Mouse (Mus musculus) CH12.LX (cell line): ENCODE results near the gene Net1. TPM values are rescaled to one million over a fixed set of nuclear protein-coding genes. Genes with fewer than 3 reads are reported as not detected.

ENCODE experiments used
- DNase-seq: peaks from one replicate; pipeline ENCODE4 v3.0.0-alpha.2; 2013; ENCODE audit errors: extremely low read depth
- H3K27ac ChIP-seq: 2 replicates; pipeline ENCODE4 v1.5.1; 2012; ENCODE audit warnings: low read depth, mild to moderate bottlenecking, control low read depth, moderate library complexity; ENCODE audit not compliant: insufficient read depth
- H3K27me3 ChIP-seq: replicated peaks from 2 replicates; pipeline ENCODE3; 2012; ENCODE audit warnings: inconsistent platforms
- H3K36me3 ChIP-seq, 2 experiments: replicated peaks in 1 of 2; 2 replicates each; pipeline versions ENCODE3 to v1.6.1; 2012; ENCODE audit warnings: inconsistent platforms in 1 of 2, low read length in 1 of 2, mild to moderate bottlenecking in 1 of 2, mixed read lengths in 1 of 2, moderate library complexity in 1 of 2; ENCODE audit not compliant: control insufficient read depth in 1 of 2, insufficient read depth in 1 of 2
- H3K4me1 ChIP-seq, 2 experiments: 2 replicates each; pipeline ENCODE4 v1.6.1; 2012; ENCODE audit warnings: inconsistent platforms in 1 of 2, moderate library complexity in 1 of 2; ENCODE audit not compliant: insufficient read depth in 2 of 2, control insufficient read depth in 1 of 2
- H3K4me2 ChIP-seq: 2 replicates; pipeline ENCODE4 v1.6.1; 2012; ENCODE audit warnings: low read depth, mild to moderate bottlenecking, control low read depth; ENCODE audit not compliant: poor library complexity, insufficient read depth, severe bottlenecking
- H3K4me3 ChIP-seq, 3 experiments: fragments of 150-350 bp in 1 of 3; sonication (generic) in 1 of 3; replicated peaks in 1 of 3; 2 replicates each; pipeline versions ENCODE3 to v1.5.1; 2011 to 2012; ENCODE audit warnings: low read depth in 2 of 3, low read length in 2 of 3, mild to moderate bottlenecking in 2 of 3, moderate library complexity in 2 of 3, control low read depth in 1 of 3, improper control_type of control experiment in 1 of 3, inconsistent platforms in 1 of 3, mixed read lengths in 1 of 3; ENCODE audit not compliant: poor library complexity in 1 of 3
- H3K79me2 ChIP-seq: replicated peaks from 2 replicates; pipeline ENCODE4 v1.6.1; 2012; ENCODE audit warnings: mild to moderate bottlenecking, moderate library complexity; ENCODE audit not compliant: control insufficient read depth, poor library complexity, insufficient read depth, severe bottlenecking; ENCODE audit errors: extremely low read depth
- H3K9ac ChIP-seq: 2 replicates; pipeline ENCODE4 v1.6.1; 2012; ENCODE audit warnings: low read depth, mild to moderate bottlenecking, control low read depth, moderate library complexity; ENCODE audit not compliant: insufficient read depth
- H3K9me3 ChIP-seq: replicated peaks from 2 replicates; pipeline ENCODE3; 2012; ENCODE audit warnings: low read length, inconsistent platforms, mixed read lengths
- BHLHE40 ChIP-seq: IDR thresholded peaks from 2 replicates; pipeline ENCODE4 v1.6.1; 2011; ENCODE audit warnings: mild to moderate bottlenecking, low read depth, low read length, improper control_type of control experiment
- CHD1 ChIP-seq: IDR thresholded peaks from 2 replicates; pipeline ENCODE4 v1.6.1; 2012; ENCODE audit warnings: low read depth, low read length, improper control_type of control experiment, inconsistent platforms
- CHD2 ChIP-seq: IDR thresholded peaks from 2 replicates; pipeline ENCODE4 v1.6.1; 2011; ENCODE audit warnings: low read length, improper control_type of control experiment
- ELF1 ChIP-seq: IDR thresholded peaks from 2 replicates; pipeline ENCODE4 v1.6.1; 2014; ENCODE audit warnings: low read depth, mild to moderate bottlenecking, inconsistent platforms, low read length, improper control_type of control experiment
- EP300 ChIP-seq: IDR thresholded peaks from 2 replicates; pipeline ENCODE4 v1.6.1; 2011; ENCODE audit warnings: low read length, improper control_type of control experiment
- IRF4 ChIP-seq: IDR thresholded peaks from 2 replicates; pipeline ENCODE4 v1.6.1; 2014; ENCODE audit warnings: low read depth, mild to moderate bottlenecking, inconsistent platforms, low read length, improper control_type of control experiment
- MAX ChIP-seq: IDR thresholded peaks from 2 replicates; pipeline ENCODE4 v1.6.1; 2011; ENCODE audit warnings: low read length, improper control_type of control experiment
- MAZ ChIP-seq: IDR thresholded peaks from 2 replicates; pipeline ENCODE4 v1.6.1; 2012; ENCODE audit warnings: low read depth, mild to moderate bottlenecking, inconsistent platforms, low read length, improper control_type of control experiment, moderate library complexity
- MYC ChIP-seq: IDR thresholded peaks from 2 replicates; pipeline ENCODE4 v1.6.1; 2011; ENCODE audit warnings: low read depth, mild to moderate bottlenecking, improper control_type of control experiment, low read length
- RCOR1 ChIP-seq: conservative IDR thresholded peaks from 2 replicates; pipeline ENCODE4 v1.6.1; 2012; ENCODE audit warnings: low read depth, mild to moderate bottlenecking, inconsistent platforms, low read length, improper control_type of control experiment
- TCF12 ChIP-seq: IDR thresholded peaks from 2 replicates; pipeline ENCODE4 v1.6.1; 2014; ENCODE audit warnings: low read depth, mild to moderate bottlenecking, inconsistent platforms, low read length, improper control_type of control experiment
- USF2 ChIP-seq: conservative IDR thresholded peaks from 2 replicates; pipeline ENCODE4 v1.6.1; 2011; ENCODE audit warnings: low read depth, low read length, improper control_type of control experiment
- ZNF384 ChIP-seq: IDR thresholded peaks from 2 replicates; pipeline ENCODE4 v1.6.1; 2012; ENCODE audit warnings: low read depth, low read length, improper control_type of control experiment, inconsistent platforms
- dilution Hi-C: fragments of 300-500 bp; cut with MboI; formaldehyde crosslinking; loops from 2 replicates; pipeline ENCODE4 v1.14.3; 2020; ENCODE audit warnings: low sequenced_read_pairs; ENCODE audit not compliant: extremely low pct_unique_long_range_greater_than_20kb, extremely low pct_ligation_motif_present
- in situ Hi-C: fragments of 300-500 bp; cut with MboI; formaldehyde crosslinking; loops from 3 replicates; pipeline ENCODE4 v1.14.3; 2019; ENCODE audit warnings: low sequenced_read_pairs, low pct_ligation_motif_present, low pct_unique_long_range_greater_than_20kb, mixed read lengths
- polyA plus RNA-seq: library from polyadenylated mRNA; unstranded; fragments of >175 nt; gene quantifications from 2 replicates; pipeline ENCODE4 v1.2.1, GENCODE M21; 2012; ENCODE audit warnings: low read depth; ENCODE audit not compliant: insufficient read length
- total RNA-seq, 2 experiments: library from RNA; depleted of rRNA; stranded (reverse); fragments of 300-350 nt in 1 of 2; fragments of >200 nt in 1 of 2; gene quantifications; 2 replicates each; pipeline ENCODE4 v1.2.3; 2012 to 2014

Gene Net1
- total and polyA plus RNA-seq, 3 experiments = 15.7 to 46.4 (median 22.7) TPM

DNA sequence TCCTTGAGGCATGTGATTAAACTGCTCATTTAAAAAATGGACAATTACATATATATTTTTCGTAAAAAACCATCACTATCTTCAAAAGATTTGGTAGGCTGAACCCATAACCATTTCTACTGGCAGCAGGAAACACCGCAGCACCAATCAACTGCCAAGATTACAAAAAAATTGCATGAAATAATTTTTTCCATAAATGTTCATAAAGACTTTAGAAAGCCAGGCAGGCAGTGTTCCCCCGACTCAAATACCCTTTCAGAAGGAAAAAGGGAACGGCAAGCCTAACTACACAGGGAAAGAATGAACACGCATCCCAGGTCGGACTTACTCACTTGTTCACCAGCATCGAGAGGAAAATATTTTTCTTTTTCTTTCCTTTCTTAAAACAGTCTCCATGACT, 25.4 kb downstream of the Net1 start:
- Histone ChIP-seq H3K4me3 (peak overlapping the region; percentile 53 to 91 (median 60)), H3K9ac (peak overlapping the region; percentile 55)
- TF ChIP-seq MAX = 0 out of 2 replicates have a peak, but pooled peaks have one; percentile 16
- TF ChIP-seq MAZ = no peak
- TF ChIP-seq ZNF384 = 0 out of 2 replicates have a peak, but pooled peaks have one; percentile 27
- TF ChIP-seq EP300 = peak; percentile 33
- TF ChIP-seq CHD2 = 0 out of 2 replicates have a peak, but pooled peaks have one; percentile 17
- TF ChIP-seq, all 38 proteins: peak for 4
- peaks cover 7 to 29% of the 10 kb centered on the region in 2 experiments for H3K4me1 ChIP-seq
- H3K9me3 ChIP-seq = no peaks in the 10 kb centered on the region
- no peaks in the 10 kb centered on the region for H3K27me3 ChIP-seq
- DNase-seq = peak; percentile 20
- peaks cover 16% of the 10 kb centered on the region; the same call in 1 of the 2 replicates for H3K79me2 ChIP-seq
- peaks cover 12 to 39% of the 10 kb centered on the region in 2 experiments for H3K36me3 ChIP-seq
- dilution Hi-C loops = no loop called here
- peak overlapping the region; percentile 95 for H3K4me2 ChIP-seq
- H3K27ac ChIP-seq = no peak overlapping the region
- in situ Hi-C loops = loop anchor here (25.0 kb wide), 1 partner anchor 130 kb away; no protein-coding TSS in a partner anchor

DNA sequence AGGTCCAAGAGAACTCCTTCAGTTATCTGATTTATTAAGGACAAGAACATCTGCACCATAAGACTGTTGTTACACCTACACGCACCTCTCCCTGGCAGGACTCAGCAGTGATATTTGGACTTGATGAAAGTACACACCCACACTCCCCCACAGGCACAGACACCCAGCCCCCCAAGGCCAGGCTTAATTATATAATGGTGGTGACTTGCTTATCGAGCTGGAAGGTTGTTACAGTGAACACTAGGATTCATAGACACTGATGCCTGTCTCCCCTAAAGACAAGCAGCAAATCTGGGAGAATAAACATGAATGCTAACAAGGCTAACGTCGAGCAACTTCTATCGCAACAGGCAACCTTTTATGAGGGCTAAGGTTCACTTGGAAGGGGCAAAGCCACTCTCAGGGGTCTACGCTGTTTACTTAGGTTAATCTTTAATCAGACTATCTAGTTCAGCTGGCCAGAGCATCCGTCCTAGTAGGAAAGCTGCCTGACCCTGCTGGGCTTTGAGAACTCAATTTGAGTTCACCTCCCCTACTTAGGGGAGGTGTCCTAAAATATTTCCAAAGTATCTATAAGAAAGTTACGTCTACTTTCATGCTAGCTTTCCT, 26.4 kb downstream of the Net1 start:
- DNase-seq = no peak
- H3K4me3 ChIP-seq = peak overlapping the region in 1 of 3 experiments; percentile 91
- peaks cover 21 to 49% of the 10 kb centered on the region in 2 experiments for H3K36me3 ChIP-seq
- peaks cover 7 to 29% of the 10 kb centered on the region in 2 experiments for H3K4me1 ChIP-seq
- no peak overlapping the region for H3K27ac ChIP-seq
- H3K4me2 ChIP-seq = peak overlapping the region; percentile 95
- TF ChIP-seq CHD1 (no peak), TCF12 (no peak), RCOR1 (no peak), IRF4 (no peak)
- in situ Hi-C loops (loop anchor here (25.0 kb wide), 1 partner anchor 129 kb away; no protein-coding TSS in a partner anchor), dilution Hi-C loops (no loop called here)
- peak overlapping the region; percentile 55; the same call in 1 of the 2 replicates for H3K9ac ChIP-seq
- no peaks in the 10 kb centered on the region for H3K9me3 ChIP-seq
- no peaks in the 10 kb centered on the region for H3K27me3 ChIP-seq
- H3K79me2 ChIP-seq = peaks cover 16% of the 10 kb centered on the region; the same call in 1 of the 2 replicates

DNA sequence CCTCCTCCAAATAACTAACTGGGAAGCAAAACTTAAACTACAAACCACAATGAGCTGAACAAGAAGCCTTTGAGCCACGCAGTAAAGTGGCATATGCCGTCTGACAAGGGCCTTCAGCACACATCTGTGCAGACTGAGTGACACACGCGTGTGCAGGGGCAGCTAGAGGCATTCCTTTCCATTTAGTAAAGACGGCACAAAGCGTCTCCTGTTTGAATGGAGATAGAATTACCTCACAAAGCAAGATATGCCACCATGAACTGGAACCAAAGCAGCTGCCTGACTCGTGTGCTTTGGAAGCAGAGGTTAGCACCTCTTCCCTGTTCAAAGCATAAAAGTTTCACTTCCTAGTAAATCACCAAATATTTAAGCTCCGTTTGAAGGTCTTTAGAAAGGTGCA, 28.0 kb downstream of the Net1 start:
- no peak overlapping the region for H3K4me3 ChIP-seq
- H3K27me3 ChIP-seq = no peaks in the 10 kb centered on the region
- no peak overlapping the region for H3K27ac ChIP-seq
- peak; percentile 30 for DNase-seq
- peaks cover 16% of the 10 kb centered on the region; the same call in 1 of the 2 replicates for H3K79me2 ChIP-seq
- H3K4me2 ChIP-seq = no peak overlapping the region; the same call in 1 of the 2 replicates
- TF ChIP-seq MYC (0 out of 2 replicates have a peak, but pooled peaks have one; percentile 29), BHLHE40 (0 out of 2 replicates have a peak, but pooled peaks have one; percentile 36), IRF4 (peak; percentile 31; the same call in 1 of the 2 replicates), USF2 (no peak), ELF1 (no peak)
- H3K9ac ChIP-seq = no peak overlapping the region
- H3K9me3 ChIP-seq = no peaks in the 10 kb centered on the region
- dilution Hi-C loops = no loop called here
- H3K4me1 ChIP-seq = peaks cover 7 to 29% of the 10 kb centered on the region in 2 experiments
- in situ Hi-C loops = loop anchor here (25.0 kb wide), 1 partner anchor 128 kb away; no protein-coding TSS in a partner anchor
- H3K36me3 ChIP-seq = peaks cover 35 to 50% of the 10 kb centered on the region in 2 experiments
